Mouse (Mus musculus) kidney, embryonic 16.5 days (tissue): ENCODE results near the gene Prkag1. TPM values are rescaled to one million over a fixed set of nuclear protein-coding genes. Genes with fewer than 3 reads are reported as not detected.

Source experiments
- ATAC-seq: fragments of 200-750 bp; cut with Nextera tagmentation; 2 replicates; pipeline ENCODE4 v1.8.0; 2017; ENCODE audit warnings: moderate TSS enrichment; ENCODE audit not compliant: low FRiP score, low TSS enrichment
- H3K27ac ChIP-seq: fragments of 300-500 bp; sonication (generic); 2 replicates; pipeline ENCODE4 v1.5.1; 2014; ENCODE audit warnings: low read length
- H3K27me3 ChIP-seq: fragments of 300-500 bp; sonication (generic); 2 replicates; pipeline ENCODE4 v1.6.1; 2014; ENCODE audit warnings: low read length, control low read depth, mixed read lengths; ENCODE audit not compliant: insufficient read depth
- H3K36me3 ChIP-seq: fragments of 300-500 bp; sonication (generic); 2 replicates; pipeline ENCODE4 v1.6.1; 2014; ENCODE audit warnings: low read length, control low read depth, mixed read lengths; ENCODE audit not compliant: insufficient read depth
- H3K4me1 ChIP-seq: fragments of 300-500 bp; sonication (generic); 2 replicates; pipeline ENCODE4 v1.6.1; 2014; ENCODE audit warnings: low read length, control low read depth, mixed read lengths; ENCODE audit not compliant: insufficient read depth
- H3K4me2 ChIP-seq: fragments of 300-500 bp; sonication (generic); replicated peaks from 2 replicates; pipeline ENCODE4 v1.6.1; 2014; ENCODE audit warnings: low read depth, low read length
- H3K4me3 ChIP-seq: fragments of 300-500 bp; sonication (generic); 2 replicates; pipeline ENCODE4 v1.5.1; 2014; ENCODE audit warnings: mild to moderate bottlenecking, low read length
- H3K9ac ChIP-seq: fragments of 300-500 bp; sonication (generic); replicated peaks from 2 replicates; pipeline ENCODE4 v1.6.1; 2014; ENCODE audit warnings: low read length
- H3K9me3 ChIP-seq: fragments of 300-500 bp; sonication (generic); 2 replicates; pipeline ENCODE4 v1.6.1; 2016; ENCODE audit warnings: low read length, control low read depth
- WGBS: fragments of 180-500 bp; shearing (Covaris S2); extraction: QIAGEN DNeasy Blood & Tissue Kit; methylation state at CpG from one replicate; pipeline ENCODE4 v1.1.7; 2014; 5-methylcytosine and 5-hydroxymethylcytosine counted together
- polyA plus RNA-seq: library from polyadenylated mRNA; unstranded; fragments of >200 nt; fragmentation: Nextera tagmentation; extraction: Ambion mirVana; gene quantifications from 2 replicates; pipeline ENCODE4 v1.2.1, GENCODE M21; 2015

Gene Prkag1
- polyA plus RNA-seq, 1 experiment from 2014 or later, result 119 TPM

- peaks cover 98% of the 10 kb centered on the region for H3K36me3 ChIP-seq
- no peak overlapping the region for H3K27ac ChIP-seq
- H3K27me3 ChIP-seq, result no peaks in the 10 kb centered on the region
- H3K4me1 ChIP-seq, result no peaks in the 10 kb centered on the region
- H3K4me2 ChIP-seq, result no peak overlapping the region
- WGBS, result 93% methylated on average over 28 of the region's 28 CpGs
- no peak overlapping the region for H3K4me3 ChIP-seq
- peak; percentile 33 for ATAC-seq
- no peaks in the 10 kb centered on the region for H3K9me3 ChIP-seq
- no peak overlapping the region for H3K9ac ChIP-seq
Measured at GRCm38 (mm10) chr15:98853161-98853937, 22.0 kb upstream of the Prkag1 start.

- H3K4me2 ChIP-seq, result no peak overlapping the region
- no peak overlapping the region for H3K9ac ChIP-seq
- no peak for ATAC-seq
- no peaks in the 10 kb centered on the region for H3K4me1 ChIP-seq
- no peak overlapping the region for H3K4me3 ChIP-seq
- no peaks in the 10 kb centered on the region for H3K27me3 ChIP-seq
- 93% methylated on average over 9 of the region's 9 CpGs for WGBS
- peaks cover 98% of the 10 kb centered on the region for H3K36me3 ChIP-seq
- H3K9me3 ChIP-seq, result no peaks in the 10 kb centered on the region
- no peak overlapping the region for H3K27ac ChIP-seq
Measured at GRCm38 (mm10) chr15:98852733-98853132, 21.4 kb upstream of the Prkag1 start.

- Histone ChIP-seq H3K27me3 (no peaks in the 10 kb centered on the region), H3K27ac (no peak overlapping the region), H3K4me2 (no peak overlapping the region), H3K9ac (no peak overlapping the region), H3K9me3 (no peaks in the 10 kb centered on the region), H3K36me3 (peaks cover 98% of the 10 kb centered on the region), H3K4me3 (no peak overlapping the region), H3K4me1 (no peaks in the 10 kb centered on the region)
- ATAC-seq, result no peak
- WGBS, result 96% methylated on average over 9 of the region's 9 CpGs
Measured at GRCm38 (mm10) chr15:98852071-98852470, 20.8 kb upstream of the Prkag1 start.

- H3K4me2 ChIP-seq, result no peak overlapping the region
- ATAC-seq, result no peak
- H3K36me3 ChIP-seq, result peaks cover 98% of the 10 kb centered on the region
- H3K4me1 ChIP-seq, result no peaks in the 10 kb centered on the region
- H3K27me3 ChIP-seq, result no peaks in the 10 kb centered on the region
- no peak overlapping the region for H3K9ac ChIP-seq
- H3K9me3 ChIP-seq, result no peaks in the 10 kb centered on the region
- WGBS, result 92% methylated on average over 21 of the region's 21 CpGs
- no peak overlapping the region for H3K27ac ChIP-seq
- H3K4me3 ChIP-seq, result no peak overlapping the region
Measured at GRCm38 (mm10) chr15:98851229-98851818, 20.0 kb upstream of the Prkag1 start.

GRCm38 (mm10) chr15:98850668-98851067, 19.3 kb upstream of the Prkag1 start:
- ATAC-seq, result no peak
- no peak overlapping the region for H3K4me2 ChIP-seq

GRCm38 (mm10) chr15:98849956-98850600, 18.8 kb upstream of the Prkag1 start:
- 86% methylated on average over 16 of the region's 16 CpGs for WGBS
- H3K4me2 ChIP-seq, result no peak overlapping the region
- H3K4me3 ChIP-seq, result no peak overlapping the region
- no peak overlapping the region for H3K9ac ChIP-seq
- peaks cover 98% of the 10 kb centered on the region for H3K36me3 ChIP-seq
- H3K27me3 ChIP-seq, result no peaks in the 10 kb centered on the region
- no peak for ATAC-seq
- no peaks in the 10 kb centered on the region for H3K9me3 ChIP-seq
- H3K4me1 ChIP-seq, result no peaks in the 10 kb centered on the region
- no peak overlapping the region for H3K27ac ChIP-seq

More at GRCm38 (mm10) chr15:98850668-98851067, 19.3 kb upstream of the Prkag1 start:
- Histone ChIP-seq H3K27me3 (no peaks in the 10 kb centered on the region), H3K4me3 (no peak overlapping the region), H3K4me1 (no peaks in the 10 kb centered on the region), H3K9ac (no peak overlapping the region), H3K9me3 (no peaks in the 10 kb centered on the region), H3K36me3 (peaks cover 98% of the 10 kb centered on the region), H3K27ac (no peak overlapping the region)
- 88% methylated on average over 14 of the region's 14 CpGs for WGBS

- no peak for ATAC-seq
- H3K9ac ChIP-seq, result no peak overlapping the region
- no peaks in the 10 kb centered on the region for H3K9me3 ChIP-seq
- H3K4me3 ChIP-seq, result no peak overlapping the region
- H3K36me3 ChIP-seq, result peaks cover 98% of the 10 kb centered on the region
- no peaks in the 10 kb centered on the region for H3K27me3 ChIP-seq
- no peak overlapping the region for H3K27ac ChIP-seq
- H3K4me1 ChIP-seq, result no peaks in the 10 kb centered on the region
- 95% methylated on average over 11 of the region's 11 CpGs for WGBS
- H3K4me2 ChIP-seq, result no peak overlapping the region
Measured at GRCm38 (mm10) chr15:98849165-98849564, 17.8 kb upstream of the Prkag1 start.

- H3K4me3 ChIP-seq, result no peak overlapping the region
- WGBS, result 85% methylated on average over 8 of the region's 8 CpGs
- no peak overlapping the region for H3K27ac ChIP-seq
- no peak overlapping the region for H3K9ac ChIP-seq
- no peaks in the 10 kb centered on the region for H3K27me3 ChIP-seq
- H3K9me3 ChIP-seq, result no peaks in the 10 kb centered on the region
- peaks cover 99% of the 10 kb centered on the region for H3K36me3 ChIP-seq
- no peaks in the 10 kb centered on the region for H3K4me1 ChIP-seq
- ATAC-seq, result no peak
- no peak overlapping the region for H3K4me2 ChIP-seq
Measured at GRCm38 (mm10) chr15:98846140-98846539, 14.8 kb upstream of the Prkag1 start.

GRCm38 (mm10) chr15:98845149-98845548, 13.8 kb upstream of the Prkag1 start:
- Histone ChIP-seq H3K9me3 (no peaks in the 10 kb centered on the region), H3K9ac (no peak overlapping the region), H3K27ac (no peak overlapping the region), H3K36me3 (peaks cover 99% of the 10 kb centered on the region), H3K4me1 (no peaks in the 10 kb centered on the region), H3K27me3 (no peaks in the 10 kb centered on the region), H3K4me3 (no peak overlapping the region), H3K4me2 (no peak overlapping the region)
- ATAC-seq, result no peak
- 94% methylated on average over 2 of the region's 2 CpGs for WGBS
